Mouse (Mus musculus) C2C12 (cell line): ENCODE data around the gene Zp3r.

Experiments
- CEBPB ChIP-seq: IDR thresholded peaks from one replicate; pipeline ENCODE4 v1.6.1; 2011; ENCODE audit warnings: low read depth, mild to moderate bottlenecking, control low read depth, moderate library complexity
- CTCF ChIP-seq: IDR thresholded peaks from one replicate; pipeline ENCODE4 v1.5.1; 2011; ENCODE audit not compliant: control insufficient read depth, insufficient read depth, insufficient read length
- MAX ChIP-seq: IDR thresholded peaks from one replicate; pipeline ENCODE4 v1.6.1; 2011; ENCODE audit warnings: mild to moderate bottlenecking, control low read depth
- MYOG ChIP-seq: IDR thresholded peaks from one replicate; pipeline ENCODE4 v1.6.1; 2011; ENCODE audit not compliant: control insufficient read depth, insufficient read length; ENCODE audit errors: extremely low read depth
- USF1 ChIP-seq: IDR thresholded peaks from one replicate; pipeline ENCODE4 v1.6.1; 2011; ENCODE audit warnings: low read depth, mild to moderate bottlenecking, control low read depth, moderate library complexity

- no peak for TF ChIP-seq MYOG
- TF ChIP-seq CTCF, result no peak
- TF ChIP-seq CEBPB, result no peak
- no peak for TF ChIP-seq MAX
- no peak for TF ChIP-seq USF1
Observed at GRCm38 (mm10) chr1:130550242-130551167, 78.9 kb downstream of the Zp3r start.
